Mouse (Mus musculus) CH12.LX (cell line): ENCODE data around the gene Pla2g12b. TPM values are rescaled to one million over a fixed set of nuclear protein-coding genes. Genes with fewer than 3 reads are reported as not detected.

ENCODE experiments used
- DNase-seq: peaks from one replicate; pipeline ENCODE4 v3.0.0-alpha.2; 2013; ENCODE audit errors: extremely low read depth
- H3K27ac ChIP-seq: 2 replicates; pipeline ENCODE4 v1.5.1; 2012; ENCODE audit warnings: low read depth, mild to moderate bottlenecking, control low read depth, moderate library complexity; ENCODE audit not compliant: insufficient read depth
- H3K27me3 ChIP-seq: replicated peaks from 2 replicates; pipeline ENCODE3; 2012; ENCODE audit warnings: inconsistent platforms
- H3K36me3 ChIP-seq, 2 experiments: replicated peaks in 1 of 2; 2 replicates each; pipeline versions ENCODE3 to v1.6.1; 2012; ENCODE audit warnings: inconsistent platforms in 1 of 2, low read length in 1 of 2, mild to moderate bottlenecking in 1 of 2, mixed read lengths in 1 of 2, moderate library complexity in 1 of 2; ENCODE audit not compliant: control insufficient read depth in 1 of 2, insufficient read depth in 1 of 2
- H3K4me1 ChIP-seq, 2 experiments: 2 replicates each; pipeline ENCODE4 v1.6.1; 2012; ENCODE audit warnings: inconsistent platforms in 1 of 2, moderate library complexity in 1 of 2; ENCODE audit not compliant: insufficient read depth in 2 of 2, control insufficient read depth in 1 of 2
- H3K4me2 ChIP-seq: 2 replicates; pipeline ENCODE4 v1.6.1; 2012; ENCODE audit warnings: low read depth, mild to moderate bottlenecking, control low read depth; ENCODE audit not compliant: poor library complexity, insufficient read depth, severe bottlenecking
- H3K4me3 ChIP-seq, 3 experiments: fragments of 150-350 bp in 1 of 3; sonication (generic) in 1 of 3; replicated peaks in 1 of 3; 2 replicates each; pipeline versions ENCODE3 to v1.5.1; 2011 to 2012; ENCODE audit warnings: low read depth in 2 of 3, low read length in 2 of 3, mild to moderate bottlenecking in 2 of 3, moderate library complexity in 2 of 3, control low read depth in 1 of 3, improper control_type of control experiment in 1 of 3, inconsistent platforms in 1 of 3, mixed read lengths in 1 of 3; ENCODE audit not compliant: poor library complexity in 1 of 3
- H3K79me2 ChIP-seq: replicated peaks from 2 replicates; pipeline ENCODE4 v1.6.1; 2012; ENCODE audit warnings: mild to moderate bottlenecking, moderate library complexity; ENCODE audit not compliant: control insufficient read depth, poor library complexity, insufficient read depth, severe bottlenecking; ENCODE audit errors: extremely low read depth
- H3K9ac ChIP-seq: 2 replicates; pipeline ENCODE4 v1.6.1; 2012; ENCODE audit warnings: low read depth, mild to moderate bottlenecking, control low read depth, moderate library complexity; ENCODE audit not compliant: insufficient read depth
- H3K9me3 ChIP-seq: replicated peaks from 2 replicates; pipeline ENCODE3; 2012; ENCODE audit warnings: low read length, inconsistent platforms, mixed read lengths
- CHD1 ChIP-seq: IDR thresholded peaks from 2 replicates; pipeline ENCODE4 v1.6.1; 2012; ENCODE audit warnings: low read depth, low read length, improper control_type of control experiment, inconsistent platforms
- CHD2 ChIP-seq: IDR thresholded peaks from 2 replicates; pipeline ENCODE4 v1.6.1; 2011; ENCODE audit warnings: low read length, improper control_type of control experiment
- CTCF ChIP-seq, 2 experiments: IDR thresholded peaks in 1 of 2; conservative IDR thresholded peaks in 1 of 2; 2 replicates each; pipeline ENCODE4 v1.5.1; 2011 to 2012; ENCODE audit warnings: low read depth in 2 of 2, low read length in 2 of 2, improper control_type of control experiment in 1 of 2, inconsistent platforms in 1 of 2, mild to moderate bottlenecking in 1 of 2, moderate library complexity in 1 of 2
- E2F4 ChIP-seq: IDR thresholded peaks from 2 replicates; pipeline ENCODE4 v1.6.1; 2011; ENCODE audit warnings: low read depth, low read length, improper control_type of control experiment; ENCODE audit not compliant: insufficient replicate concordance
- ELF1 ChIP-seq: IDR thresholded peaks from 2 replicates; pipeline ENCODE4 v1.6.1; 2014; ENCODE audit warnings: low read depth, mild to moderate bottlenecking, inconsistent platforms, low read length, improper control_type of control experiment
- EP300 ChIP-seq: IDR thresholded peaks from 2 replicates; pipeline ENCODE4 v1.6.1; 2011; ENCODE audit warnings: low read length, improper control_type of control experiment
- ETS1 ChIP-seq: conservative IDR thresholded peaks from 2 replicates; pipeline ENCODE4 v1.6.1; 2012; ENCODE audit warnings: low read depth, mild to moderate bottlenecking, inconsistent platforms, low read length, improper control_type of control experiment, moderate library complexity
- GABPA ChIP-seq: IDR thresholded peaks from 2 replicates; pipeline ENCODE4 v1.6.1; 2012; ENCODE audit warnings: low read depth, low read length, improper control_type of control experiment, inconsistent platforms; ENCODE audit not compliant: insufficient replicate concordance
- IRF4 ChIP-seq: IDR thresholded peaks from 2 replicates; pipeline ENCODE4 v1.6.1; 2014; ENCODE audit warnings: low read depth, mild to moderate bottlenecking, inconsistent platforms, low read length, improper control_type of control experiment
- JUN ChIP-seq: IDR thresholded peaks from 2 replicates; pipeline ENCODE4 v1.6.1; 2011; ENCODE audit warnings: low read depth, mild to moderate bottlenecking, low read length, improper control_type of control experiment, moderate library complexity; ENCODE audit not compliant: insufficient read depth
- JUND ChIP-seq: conservative IDR thresholded peaks from 2 replicates; pipeline ENCODE4 v1.6.1; 2011; ENCODE audit warnings: low read depth, low read length, improper control_type of control experiment
- KAT2A ChIP-seq: IDR thresholded peaks from 2 replicates; pipeline ENCODE4 v1.6.1; 2012; ENCODE audit warnings: low read length, improper control_type of control experiment, inconsistent platforms; ENCODE audit not compliant: insufficient replicate concordance
- MAX ChIP-seq: IDR thresholded peaks from 2 replicates; pipeline ENCODE4 v1.6.1; 2011; ENCODE audit warnings: low read length, improper control_type of control experiment
- MAZ ChIP-seq: IDR thresholded peaks from 2 replicates; pipeline ENCODE4 v1.6.1; 2012; ENCODE audit warnings: low read depth, mild to moderate bottlenecking, inconsistent platforms, low read length, improper control_type of control experiment, moderate library complexity
- MEF2A ChIP-seq: IDR thresholded peaks from 2 replicates; pipeline ENCODE4 v1.6.1; 2014; ENCODE audit warnings: low read depth, mild to moderate bottlenecking, inconsistent platforms, low read length, improper control_type of control experiment, borderline replicate concordance
- MXI1 ChIP-seq: IDR thresholded peaks from 2 replicates; pipeline ENCODE4 v1.6.1; 2011; ENCODE audit warnings: mild to moderate bottlenecking, low read depth, low read length, improper control_type of control experiment
- MYC ChIP-seq: IDR thresholded peaks from 2 replicates; pipeline ENCODE4 v1.6.1; 2011; ENCODE audit warnings: low read depth, mild to moderate bottlenecking, improper control_type of control experiment, low read length
- NELFE ChIP-seq: IDR thresholded peaks from 2 replicates; pipeline ENCODE4 v1.6.1; 2011; ENCODE audit warnings: low read depth, low read length, improper control_type of control experiment
- POLR2A ChIP-seq: IDR thresholded peaks from 2 replicates; pipeline ENCODE4 v1.6.1; 2011; ENCODE audit warnings: low read depth, mild to moderate bottlenecking, improper control_type of control experiment, low read length
- POLR2AphosphoS2 ChIP-seq: IDR thresholded peaks from 2 replicates; pipeline ENCODE4 v1.6.1; 2011; ENCODE audit warnings: low read depth, low read length, improper control_type of control experiment
- RAD21 ChIP-seq: IDR thresholded peaks from 2 replicates; pipeline ENCODE4 v1.6.1; 2011; ENCODE audit warnings: low read depth, mild to moderate bottlenecking, low read length, improper control_type of control experiment, moderate library complexity
- SIN3A ChIP-seq: IDR thresholded peaks from 2 replicates; pipeline ENCODE4 v1.6.1; 2012; ENCODE audit warnings: low read length, improper control_type of control experiment, inconsistent platforms
- SMC3 ChIP-seq: IDR thresholded peaks from 2 replicates; pipeline ENCODE4 v1.6.1; 2011; ENCODE audit warnings: low read depth, low read length, improper control_type of control experiment
- TCF12 ChIP-seq: IDR thresholded peaks from 2 replicates; pipeline ENCODE4 v1.6.1; 2014; ENCODE audit warnings: low read depth, mild to moderate bottlenecking, inconsistent platforms, low read length, improper control_type of control experiment
- USF2 ChIP-seq: conservative IDR thresholded peaks from 2 replicates; pipeline ENCODE4 v1.6.1; 2011; ENCODE audit warnings: low read depth, low read length, improper control_type of control experiment
- ZC3H11A ChIP-seq: IDR thresholded peaks from 2 replicates; pipeline ENCODE4 v1.6.1; 2012; ENCODE audit warnings: low read depth, mild to moderate bottlenecking, inconsistent platforms, low read length, improper control_type of control experiment
- ZNF384 ChIP-seq: IDR thresholded peaks from 2 replicates; pipeline ENCODE4 v1.6.1; 2012; ENCODE audit warnings: low read depth, low read length, improper control_type of control experiment, inconsistent platforms
- dilution Hi-C: fragments of 300-500 bp; cut with MboI; formaldehyde crosslinking; loops from 2 replicates; pipeline ENCODE4 v1.14.3; 2020; ENCODE audit warnings: low sequenced_read_pairs; ENCODE audit not compliant: extremely low pct_unique_long_range_greater_than_20kb, extremely low pct_ligation_motif_present
- in situ Hi-C: fragments of 300-500 bp; cut with MboI; formaldehyde crosslinking; loops from 3 replicates; pipeline ENCODE4 v1.14.3; 2019; ENCODE audit warnings: low sequenced_read_pairs, low pct_ligation_motif_present, low pct_unique_long_range_greater_than_20kb, mixed read lengths
- polyA plus RNA-seq: library from polyadenylated mRNA; unstranded; fragments of >175 nt; gene quantifications from 2 replicates; pipeline ENCODE4 v1.2.1, GENCODE M21; 2012; ENCODE audit warnings: low read depth; ENCODE audit not compliant: insufficient read length
- total RNA-seq, 2 experiments: library from RNA; depleted of rRNA; stranded (reverse); fragments of 300-350 nt in 1 of 2; fragments of >200 nt in 1 of 2; gene quantifications; 2 replicates each; pipeline ENCODE4 v1.2.3; 2012 to 2014

Gene Pla2g12b
- total and polyA plus RNA-seq, 3 experiments = not detected

- DNase-seq = no peak
- H3K27me3 ChIP-seq = no peaks in the 10 kb centered on the region
- H3K4me3 ChIP-seq = no peak overlapping the region
- H3K79me2 ChIP-seq = no peaks in the 10 kb centered on the region
- H3K36me3 ChIP-seq = peaks cover 4 to 26% of the 10 kb centered on the region in 2 experiments
- H3K4me2 ChIP-seq = no peak overlapping the region
- no peaks in the 10 kb centered on the region for H3K9me3 ChIP-seq
- in situ Hi-C loops = no loop called here
- no peak for TF ChIP-seq MAZ
- TF ChIP-seq E2F4 = no peak
- TF ChIP-seq CHD2 = no peak
- no peak for TF ChIP-seq ETS1
- no peak for TF ChIP-seq MXI1
- no peak for TF ChIP-seq SIN3A
- TF ChIP-seq ELF1 = no peak
- TF ChIP-seq MAX = no peak
- TF ChIP-seq USF2 = no peak
- no peak for TF ChIP-seq TCF12
- TF ChIP-seq EP300 = no peak
- no peak for TF ChIP-seq KAT2A
- no peak for TF ChIP-seq POLR2A
- TF ChIP-seq IRF4 = no peak
- no peak for TF ChIP-seq RAD21
- no peak for TF ChIP-seq ZC3H11A
- TF ChIP-seq MEF2A = no peak
- TF ChIP-seq GABPA = no peak
- TF ChIP-seq JUND = no peak
- TF ChIP-seq NELFE = no peak
- no peak overlapping the region for H3K27ac ChIP-seq
- dilution Hi-C loops = no loop called here
- H3K9ac ChIP-seq = no peak overlapping the region
- H3K4me1 ChIP-seq = peaks cover 4 to 18% of the 10 kb centered on the region in 2 experiments; a peak in 2 of 4 replicates
Observed at GRCm38 (mm10) chr10:59377906-59378305, 25.6 kb upstream of the Pla2g12b start.

- dilution Hi-C loops = no loop called here
- Histone ChIP-seq H3K4me1 (peaks cover 4 to 18% of the 10 kb centered on the region in 2 experiments; a peak in 2 of 4 replicates), H3K4me3 (no peak overlapping the region), H3K79me2 (no peaks in the 10 kb centered on the region), H3K27ac (no peak overlapping the region), H3K9me3 (no peaks in the 10 kb centered on the region), H3K27me3 (no peaks in the 10 kb centered on the region), H3K4me2 (no peak overlapping the region), H3K36me3 (peaks cover 4 to 19% of the 10 kb centered on the region in 2 experiments), H3K9ac (no peak overlapping the region)
- in situ Hi-C loops = no loop called here
- TF ChIP-seq SMC3 (0 out of 2 replicates have a peak, but pooled peaks have one; percentile 7), ZNF384 (no peak), IRF4 (no peak), CTCF (conservative IDR thresholded peaks at IDR 0.05 in 1 of 2, IDR thresholded peaks at IDR 0.05 in 1 of 2; ENCODE audit: low read depth in 2 of 2, low read length in 2 of 2) (peak; percentile 38 to 39; a peak in 3 of 4 replicates), GABPA (no peak), POLR2AphosphoS2 (no peak), JUN (no peak), MYC (no peak), MEF2A (no peak), JUND (no peak), ZC3H11A (no peak), SIN3A (no peak), CHD1 (no peak), CHD2 (no peak)
- DNase-seq = no peak
Observed at GRCm38 (mm10) chr10:59378728-59379127, 24.7 kb upstream of the Pla2g12b start.
